Mouse (Mus musculus) forebrain, postnatal 0 days (tissue): Measurements from ENCODE around the gene Akr1d1. TPM values are rescaled to one million over a fixed set of nuclear protein-coding genes. Genes with fewer than 3 reads are reported as not detected.

ENCODE experiments used
- ATAC-seq: fragments of 200-750 bp; cut with Nextera tagmentation; 2 replicates; pipeline ENCODE4 v1.8.0; 2017; ENCODE audit warnings: mild to moderate bottlenecking, moderate library complexity
- DNase-seq: peaks from one replicate; pipeline ENCODE4 v3.0.0-alpha.2; 2015
- H3K27ac ChIP-seq: fragments of 300-500 bp; sonication (generic); 2 replicates; pipeline ENCODE4 v1.5.1; 2014; ENCODE audit warnings: low read depth, mild to moderate bottlenecking, antibody characterized with exemption, low read length, moderate library complexity, mixed read lengths
- H3K27me3 ChIP-seq: fragments of 300-500 bp; sonication (generic); 2 replicates; pipeline ENCODE4 v1.6.1; 2014; ENCODE audit warnings: mild to moderate bottlenecking, low read length, mixed read lengths; ENCODE audit not compliant: insufficient read depth
- H3K36me3 ChIP-seq: fragments of 300-500 bp; sonication (generic); 2 replicates; pipeline ENCODE4 v1.6.1; 2014; ENCODE audit warnings: mild to moderate bottlenecking, moderate library complexity; ENCODE audit not compliant: insufficient read depth
- H3K4me1 ChIP-seq: fragments of 300-500 bp; sonication (generic); 2 replicates; pipeline ENCODE4 v1.6.1; 2014; ENCODE audit warnings: antibody characterized with exemption; ENCODE audit not compliant: insufficient read depth
- H3K4me2 ChIP-seq: fragments of 300-500 bp; sonication (generic); 2 replicates; pipeline ENCODE4 v1.6.1; 2014; ENCODE audit warnings: low read depth, mild to moderate bottlenecking, moderate library complexity
- H3K4me3 ChIP-seq: fragments of 300-500 bp; sonication (generic); 2 replicates; pipeline ENCODE4 v1.5.1; 2014; ENCODE audit warnings: low read depth, low read length, mixed read lengths
- H3K9ac ChIP-seq: fragments of 300-500 bp; sonication (generic); 2 replicates; pipeline ENCODE4 v1.6.1; 2014; ENCODE audit warnings: mild to moderate bottlenecking
- H3K9me3 ChIP-seq: fragments of 300-500 bp; sonication (generic); 2 replicates; pipeline ENCODE4 v1.6.1; 2016; ENCODE audit warnings: low read length
- CTCF ChIP-seq: sonication (generic); IDR thresholded peaks from 2 replicates; pipeline ENCODE4 v1.5.1; 2016; ENCODE audit warnings: antibody characterized with exemption, control low read depth, low read depth
- WGBS: fragments of 180-500 bp; shearing (Covaris S2); extraction: QIAGEN DNeasy Blood & Tissue Kit; methylation state at CpG from one replicate; pipeline ENCODE4 v1.1.7; 2014; 5-methylcytosine and 5-hydroxymethylcytosine counted together
- polyA plus RNA-seq: library from polyadenylated mRNA; unstranded; fragments of >200 nt; fragmentation: Nextera tagmentation; extraction: Ambion mirVana; gene quantifications from 2 replicates; pipeline ENCODE4 v1.2.1, GENCODE M21; 2015
- total RNA-seq: library from RNA; depleted of rRNA; stranded (reverse); fragments of >200 nt; gene quantifications from 2 replicates; pipeline ENCODE4 v1.2.3, GENCODE M21; 2014

The Akr1d1 gene
- total and polyA plus RNA-seq, 2 experiments from 2014 or later = not detected

GRCm38 (mm10) chr6:37496866-37497265, 33.1 kb upstream of the Akr1d1 start:
- Histone ChIP-seq H3K9ac (no peak overlapping the region), H3K9me3 (0 out of 2 replicates have a peak, but pooled peaks cover 4% of the 10 kb centered on the region), H3K4me2 (no peak overlapping the region), H3K36me3 (no peaks in the 10 kb centered on the region), H3K4me3 (no peak overlapping the region), H3K27ac (no peak overlapping the region), H3K27me3 (no peaks in the 10 kb centered on the region), H3K4me1 (no peaks in the 10 kb centered on the region)
- ATAC-seq = no peak
- TF ChIP-seq CTCF = peak; percentile 35
- DNase-seq = no peak
- WGBS = 87% methylated on average over 1 of the region's 1 CpGs

GRCm38 (mm10) chr6:37505588-37505987, 24.4 kb upstream of the Akr1d1 start:
- 82% methylated on average over 2 of the region's 2 CpGs for WGBS

DNA sequence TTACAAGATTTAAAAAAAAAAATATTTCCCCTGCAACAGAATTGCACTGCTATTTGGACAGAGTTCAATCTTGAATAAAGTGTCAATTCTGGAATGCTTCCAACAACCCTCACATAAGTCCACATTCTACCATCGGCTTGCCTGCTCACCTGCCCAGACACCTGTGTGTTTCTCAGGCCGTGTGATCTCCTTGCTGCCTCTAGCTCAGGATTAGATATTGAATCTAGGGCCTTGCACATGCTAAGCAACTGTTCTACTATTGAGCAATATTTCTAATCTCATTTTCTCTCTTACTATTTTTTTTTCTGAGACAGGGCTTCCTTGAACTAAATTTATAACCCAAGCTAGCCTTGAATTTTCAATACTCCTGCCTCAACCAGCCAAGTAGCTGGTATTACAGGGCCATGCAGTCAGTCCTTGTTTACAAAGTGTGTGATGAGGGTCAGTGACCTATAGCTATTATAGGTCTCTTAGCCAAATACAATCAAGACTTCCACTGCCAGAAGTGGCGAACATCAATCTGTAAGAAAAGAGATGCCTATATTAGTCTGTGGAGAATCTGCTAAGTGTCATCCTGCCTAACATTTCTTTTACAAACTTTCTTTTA, 23.0 kb upstream of the Akr1d1 start:
- no peaks in the 10 kb centered on the region for H3K36me3 ChIP-seq
- H3K9ac ChIP-seq = no peak overlapping the region
- no peaks in the 10 kb centered on the region for H3K9me3 ChIP-seq
- no peaks in the 10 kb centered on the region for H3K27me3 ChIP-seq
- no peak overlapping the region for H3K4me3 ChIP-seq
- 78% methylated on average over 3 of the region's 3 CpGs for WGBS
- TF ChIP-seq CTCF = no peak
- H3K4me2 ChIP-seq = no peak overlapping the region
- H3K4me1 ChIP-seq = no peaks in the 10 kb centered on the region
- H3K27ac ChIP-seq = no peak overlapping the region
- DNase-seq (no peak), ATAC-seq (no peak)

More at GRCm38 (mm10) chr6:37505588-37505987, 24.4 kb upstream of the Akr1d1 start:
- Histone ChIP-seq H3K4me3 (no peak overlapping the region), H3K27ac (no peak overlapping the region), H3K4me2 (no peak overlapping the region), H3K9me3 (no peaks in the 10 kb centered on the region), H3K4me1 (no peaks in the 10 kb centered on the region), H3K27me3 (no peaks in the 10 kb centered on the region), H3K9ac (no peak overlapping the region), H3K36me3 (no peaks in the 10 kb centered on the region)
- no peak for DNase-seq
- no peak for TF ChIP-seq CTCF
- ATAC-seq = no peak

- TF ChIP-seq CTCF = no peak
- no peak for ATAC-seq
- Histone ChIP-seq H3K27me3 (no peaks in the 10 kb centered on the region), H3K4me3 (no peak overlapping the region), H3K4me1 (no peaks in the 10 kb centered on the region), H3K36me3 (no peaks in the 10 kb centered on the region), H3K9ac (no peak overlapping the region), H3K4me2 (no peak overlapping the region), H3K27ac (no peak overlapping the region), H3K9me3 (no peaks in the 10 kb centered on the region)
- no peak for DNase-seq
Measured at GRCm38 (mm10) chr6:37510786-37511185, 19.2 kb upstream of the Akr1d1 start.

GRCm38 (mm10) chr6:37520631-37521375, 9.2 kb upstream of the Akr1d1 start:
- WGBS = 91% methylated on average over 13 of the region's 13 CpGs
- no peak for TF ChIP-seq CTCF
- no peaks in the 10 kb centered on the region for H3K36me3 ChIP-seq

GRCm38 (mm10) chr6:37532036-37532435, 2.1 kb downstream of the Akr1d1 start:
- H3K27ac ChIP-seq = no peak overlapping the region
- ATAC-seq (no peak), DNase-seq (no peak)
- H3K9me3 ChIP-seq = no peaks in the 10 kb centered on the region
- 94% methylated on average over 3 of the region's 3 CpGs for WGBS
- no peaks in the 10 kb centered on the region for H3K36me3 ChIP-seq
- H3K4me2 ChIP-seq = no peak overlapping the region
- no peak for TF ChIP-seq CTCF
- no peak overlapping the region for H3K9ac ChIP-seq
- H3K27me3 ChIP-seq = no peaks in the 10 kb centered on the region
- H3K4me3 ChIP-seq = no peak overlapping the region
- H3K4me1 ChIP-seq = no peaks in the 10 kb centered on the region

More at GRCm38 (mm10) chr6:37520631-37521375, 9.2 kb upstream of the Akr1d1 start:
- Histone ChIP-seq H3K4me2 (no peak overlapping the region), H3K4me3 (no peak overlapping the region), H3K4me1 (no peaks in the 10 kb centered on the region), H3K27ac (no peak overlapping the region), H3K27me3 (no peaks in the 10 kb centered on the region), H3K9me3 (no peaks in the 10 kb centered on the region), H3K9ac (no peak overlapping the region)
- DNase-seq = no peak
- ATAC-seq = no peak

DNA sequence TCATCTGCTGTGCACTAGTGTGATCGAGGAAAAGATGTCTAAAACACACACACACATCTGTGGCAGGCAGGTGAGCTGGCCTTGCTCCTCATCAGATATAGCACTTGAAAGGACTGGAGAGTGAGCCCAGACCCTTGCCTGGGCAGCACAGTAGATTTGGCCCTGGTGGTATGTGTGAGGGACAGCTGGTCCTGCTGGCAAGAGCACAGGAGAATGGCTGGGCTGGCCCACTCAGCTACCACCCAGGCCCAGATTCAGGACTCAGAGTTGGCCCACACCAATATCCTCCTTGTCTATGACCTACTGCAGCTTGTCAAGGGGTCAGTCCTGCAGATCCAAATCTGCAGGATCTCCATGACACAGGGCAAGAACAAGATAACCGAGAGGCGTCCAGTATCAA, 6.9 kb downstream of the Akr1d1 start:
- Histone ChIP-seq H3K36me3 (no peaks in the 10 kb centered on the region), H3K27me3 (no peaks in the 10 kb centered on the region), H3K27ac (no peak overlapping the region), H3K4me3 (no peak overlapping the region), H3K4me1 (no peaks in the 10 kb centered on the region), H3K4me2 (no peak overlapping the region), H3K9me3 (no peaks in the 10 kb centered on the region), H3K9ac (no peak overlapping the region)
- no peak for TF ChIP-seq CTCF
- 92% methylated on average over 3 of the region's 3 CpGs for WGBS
- no peak for DNase-seq
- no peak for ATAC-seq
